Mouse (Mus musculus) kidney, adult 2 months (tissue): Measurements from ENCODE around the gene Aldh3b1.

Source experiments
- CTCF ChIP-seq: fragments of 200-500 bp; conservative IDR thresholded peaks from 2 replicates; pipeline ENCODE4 v1.5.1; 2011; ENCODE audit warnings: low read depth, mild to moderate bottlenecking, control low read depth, low read length, moderate library complexity, mixed read lengths; ENCODE audit not compliant: insufficient read depth, insufficient read length
- POLR2A ChIP-seq: fragments of 200-500 bp; IDR thresholded peaks from one replicate; pipeline ENCODE4 v1.6.1; 2011; ENCODE audit warnings: low read depth, low read length, control low read depth

DNA sequence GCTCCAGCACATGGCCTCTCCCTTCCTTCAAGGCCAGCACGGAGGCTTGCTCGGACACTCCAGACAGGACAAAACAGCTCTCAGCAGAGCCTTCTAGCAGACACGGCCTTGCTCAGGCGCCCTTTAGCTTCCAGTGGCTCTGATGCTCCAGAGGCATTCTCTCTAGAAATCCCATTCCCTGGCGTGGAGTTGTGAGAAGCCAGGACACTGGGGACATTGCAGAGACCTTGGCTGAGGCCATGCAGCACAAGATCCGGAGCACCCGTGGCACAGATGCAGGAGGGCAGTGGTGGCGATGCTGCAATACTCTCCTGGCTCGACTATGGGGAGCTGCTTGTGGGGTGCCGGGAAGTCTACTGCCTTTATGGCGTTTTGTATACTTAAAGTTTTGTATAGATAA, 12.9 kb downstream of the Aldh3b1 start:
- no peak for TF ChIP-seq CTCF
- TF ChIP-seq POLR2A = no peak
